In genomic region chr9:21962416-21963059, GRCm38 (mm10) we compare ENCODE assay signal across 8 mouse cellular contexts. TPM values are rescaled to one million over a fixed set of nuclear protein-coding genes. Genes with fewer than 3 reads are reported as not detected.
A peak's percentile ranks its signal among the peaks of the same experiment; 100 is the strongest.
DNase-seq lines count a peak whose midpoint lies in the region; ATAC-seq and TF ChIP-seq lines count a peak whose summit lies in the region.

No protein-coding gene starts in this region.

- H3K4me1 ChIP-seq in bone marrow macrophage, adult 2 months (ENCODE audit: control insufficient read depth, insufficient read depth, low read length) = peaks cover 3% of the 10 kb centered on the region; the same call in 1 of the 2 replicates
- peaks cover 34% of the 10 kb centered on the region for H3K4me1 ChIP-seq in embryonic facial prominence, embryonic 15.5 days
- peaks cover 20 to 36% of the 10 kb centered on the region in 2 experiments for H3K4me1 ChIP-seq in heart, embryonic 14.5 days (ENCODE audit: control insufficient read depth in 2 of 2, insufficient read depth in 2 of 2, low read length in 2 of 2)
- H3K4me1 ChIP-seq in kidney, postnatal 0 days (replicated peaks; ENCODE audit: insufficient read depth, low read length) = peaks cover 29% of the 10 kb centered on the region
- H3K4me1 ChIP-seq in liver, embryonic 14.5 days (replicated peaks; ENCODE audit: control insufficient read depth in 2 of 2, insufficient read depth in 2 of 2, low read length in 1 of 2) = peaks cover 13 to 24% of the 10 kb centered on the region in 2 experiments
- peaks cover 28% of the 10 kb centered on the region for H3K4me1 ChIP-seq in stomach, embryonic 16.5 days (ENCODE audit: control insufficient read depth, insufficient read depth, low read length)

- no peak for TF ChIP-seq POLR2A in bone marrow macrophage, adult 2 months (IDR thresholded peaks at IDR 0.05; ENCODE audit: borderline replicate concordance, low read depth, low read length)

- peak overlapping the region; percentile 78 for H3K4me2 ChIP-seq in embryonic facial prominence, embryonic 15.5 days (replicated peaks)
- H3K4me2 ChIP-seq in heart, embryonic 14.5 days (ENCODE audit: low read length) = peak overlapping the region; percentile 77
- H3K4me2 ChIP-seq in kidney, postnatal 0 days (ENCODE audit: low read length) = peak overlapping the region; percentile 89
- H3K4me2 ChIP-seq in liver, embryonic 14.5 days (ENCODE audit: low read depth) = peak overlapping the region; percentile 71
- peak overlapping the region; percentile 69 for H3K4me2 ChIP-seq in stomach, embryonic 16.5 days (ENCODE audit: low read depth, low read length)

- H3K4me3 ChIP-seq in bone marrow macrophage, adult 2 months (ENCODE audit: insufficient read depth, low read length) = peak overlapping the region; percentile 55
- peak overlapping the region; percentile 47 for H3K4me3 ChIP-seq in embryonic facial prominence, embryonic 15.5 days (replicated peaks)
- peak overlapping the region; percentile 31 to 46 for H3K4me3 ChIP-seq in heart, embryonic 14.5 days (ENCODE audit: control insufficient read depth in 1 of 2, insufficient read depth in 1 of 2, low read depth in 1 of 2, low read length in 2 of 2)
- peak overlapping the region; percentile 51 for H3K4me3 ChIP-seq in kidney, postnatal 0 days (replicated peaks; ENCODE audit: low read depth, low read length)
- peak overlapping the region; percentile 93 to 94 for H3K4me3 ChIP-seq in liver, embryonic 14.5 days (ENCODE audit: insufficient read depth in 1 of 2, low read depth in 2 of 2, low read length in 2 of 2)
- peak overlapping the region; percentile 45 for H3K4me3 ChIP-seq in stomach, embryonic 16.5 days (replicated peaks; ENCODE audit: low read length)

- no peak overlapping the region for H3K27ac ChIP-seq in bone marrow macrophage, adult 2 months (ENCODE audit: insufficient read depth, low read depth, low read length)
- no peak overlapping the region for H3K27ac ChIP-seq in embryonic facial prominence, embryonic 15.5 days (replicated peaks)
- peak overlapping the region in 1 of 2 experiments; percentile 37; a peak in 1 of 4 replicates for H3K27ac ChIP-seq in heart, embryonic 14.5 days (replicated peaks in 1 of 2; ENCODE audit: control insufficient read depth in 1 of 2, insufficient read depth in 1 of 2, low read depth in 2 of 2, low read length in 2 of 2)
- 0 out of 2 replicates have a peak overlapping the region, but pooled peaks have one; percentile 16 for H3K27ac ChIP-seq in kidney, postnatal 0 days
- peak overlapping the region; percentile 95 for H3K27ac ChIP-seq in liver, embryonic 14.5 days
- no peak overlapping the region for H3K27ac ChIP-seq in stomach, embryonic 16.5 days (ENCODE audit: low read length)

- H3K36me3 ChIP-seq in embryonic facial prominence, embryonic 15.5 days = no peaks in the 10 kb centered on the region
- 0 out of 2 replicates have a peak, but pooled peaks cover 4% of the 10 kb centered on the region for H3K36me3 ChIP-seq in heart, embryonic 14.5 days (ENCODE audit: control insufficient read depth, insufficient read depth, low read length)
- no peaks in the 10 kb centered on the region for H3K36me3 ChIP-seq in kidney, postnatal 0 days (ENCODE audit: insufficient read depth, low read length)
- H3K36me3 ChIP-seq in liver, embryonic 14.5 days (replicated peaks; ENCODE audit: control insufficient read depth, insufficient read depth, low read depth) = peaks cover 44% of the 10 kb centered on the region
- H3K36me3 ChIP-seq in stomach, embryonic 16.5 days (ENCODE audit: control insufficient read depth, insufficient read depth, low read length) = no peaks in the 10 kb centered on the region

- H3K9me3 ChIP-seq in embryonic facial prominence, embryonic 15.5 days (replicated peaks) = no peaks in the 10 kb centered on the region
- no peaks in the 10 kb centered on the region for H3K9me3 ChIP-seq in heart, embryonic 14.5 days (ENCODE audit: control insufficient read depth, low read length)
- no peaks in the 10 kb centered on the region for H3K9me3 ChIP-seq in kidney, postnatal 0 days (replicated peaks; ENCODE audit: low read length)
- H3K9me3 ChIP-seq in liver, embryonic 14.5 days (ENCODE audit: control insufficient read depth, low read length) = no peaks in the 10 kb centered on the region
- no peaks in the 10 kb centered on the region for H3K9me3 ChIP-seq in stomach, embryonic 16.5 days (replicated peaks; ENCODE audit: control insufficient read depth, low read length)

- H3K9ac ChIP-seq in embryonic facial prominence, embryonic 15.5 days = peak overlapping the region; percentile 21; the same call in 1 of the 2 replicates
- H3K9ac ChIP-seq in heart, embryonic 14.5 days (ENCODE audit: low read length) = peak overlapping the region; percentile 67
- H3K9ac ChIP-seq in kidney, postnatal 0 days (ENCODE audit: low read depth, low read length) = peak overlapping the region; percentile 50
- peak overlapping the region; percentile 99 for H3K9ac ChIP-seq in liver, embryonic 14.5 days (replicated peaks)
- H3K9ac ChIP-seq in stomach, embryonic 16.5 days (ENCODE audit: low read length) = peak overlapping the region; percentile 64

- ATAC-seq in embryonic facial prominence, embryonic 15.5 days (ENCODE audit: insufficient number of reproducible peaks, low FRiP score, low TSS enrichment, low read depth) = peak; percentile 62
- ATAC-seq in heart, embryonic 14.5 days (ENCODE audit: insufficient number of reproducible peaks, insufficient read depth, low FRiP score, low read depth) = peak; percentile 67; the same call in 1 of the 2 replicates
- ATAC-seq in kidney, postnatal 0 days (replicated peaks; ENCODE audit: low FRiP score, low read depth) = peak; percentile 48
- ATAC-seq in liver, embryonic 14.5 days (ENCODE audit: insufficient read depth) = peak; percentile 90
- peak; percentile 81 for ATAC-seq in stomach, embryonic 16.5 days (ENCODE audit: insufficient read depth, low FRiP score)

- DNase-seq in CD4-positive helper T cell, adult 2 months (ENCODE audit: low read depth, low spot score) = peak; percentile 76
- DNase-seq in kidney, postnatal 0 days (ENCODE audit: low spot score) = peak; percentile 87
- DNase-seq in liver, embryonic 14.5 days (ENCODE audit: low read depth in 3 of 3, low spot score in 3 of 3) = peak; percentile 95 to 97 (median 96)
- peak; percentile 75 for DNase-seq in neural tube, embryonic 10.5 days (ENCODE audit: extremely low spot score, low spot score)

- peaks cover 42% of the 10 kb centered on the region for H3K27me3 ChIP-seq in embryonic facial prominence, embryonic 15.5 days
- peaks cover 19% of the 10 kb centered on the region for H3K27me3 ChIP-seq in heart, embryonic 14.5 days (ENCODE audit: control insufficient read depth, insufficient read depth, low read length)
- 0 out of 2 replicates have a peak, but pooled peaks cover 6% of the 10 kb centered on the region for H3K27me3 ChIP-seq in kidney, postnatal 0 days (ENCODE audit: insufficient read depth, low read length)
- H3K27me3 ChIP-seq in liver, embryonic 14.5 days (ENCODE audit: control insufficient read depth, insufficient read depth, low read length) = no peaks in the 10 kb centered on the region
- H3K27me3 ChIP-seq in stomach, embryonic 16.5 days (ENCODE audit: control insufficient read depth, insufficient read depth, low read length) = peaks cover 20% of the 10 kb centered on the region

- WGBS in embryonic facial prominence, embryonic 15.5 days = 2% methylated on average over 34 of the region's 34 CpGs
- 2% methylated on average over 34 of the region's 34 CpGs for WGBS in heart, embryonic 14.5 days
- 5% methylated on average over 34 of the region's 34 CpGs for WGBS in kidney, postnatal 0 days
- WGBS in liver, embryonic 14.5 days (ENCODE audit: insufficient replicate concordance) = under 1% methylated on average over 34 of the region's 34 CpGs
- WGBS in stomach, embryonic 16.5 days = 4% methylated on average over 34 of the region's 34 CpGs

- peak; percentile 94 for TF ChIP-seq EP300 in liver, embryonic 14.5 days (IDR thresholded peaks at IDR 0.05; ENCODE audit: low read depth)

- no peak for TF ChIP-seq CTCF in bone marrow macrophage, adult 2 months (IDR thresholded peaks at IDR 0.05; ENCODE audit: low read depth, low read length)
- TF ChIP-seq CTCF in kidney, postnatal 0 days (IDR thresholded peaks at IDR 0.05; ENCODE audit: low read depth) = peak; percentile 36; the same call in 1 of the 2 replicates
- peak; percentile 57 for TF ChIP-seq CTCF in liver, embryonic 14.5 days (IDR thresholded peaks at IDR 0.05; ENCODE audit: low read depth)

RNA-seq across cellular contexts. Expression of gene Epor, which starts 0.8 kb away (rescaled TPM):
- 1.1 and 1.4 TPM in 2 replicates for polyA plus RNA-seq in bone marrow macrophage, adult 2 months (2012; ENCODE audit: insufficient read depth, insufficient read length, missing spikeins)
- polyA plus RNA-seq in embryonic facial prominence, embryonic 15.5 days (2015; fragmentation: Nextera tagmentation; extraction: Ambion mirVana) = 4.4 and 5.3 TPM in 2 replicates
- polyA plus RNA-seq in heart, embryonic 14.5 days (2014; fragmentation: Nextera tagmentation; extraction: Ambion mirVana) = 2.6 and 4.9 TPM in 2 replicates
- polyA plus RNA-seq in kidney, postnatal 0 days (2015; fragmentation: Nextera tagmentation; extraction: Ambion mirVana) = 16.1 and 17.2 TPM in 2 replicates
- polyA plus RNA-seq in liver, embryonic 14.5 days (2012; rRNA removed) = 146 and 180 TPM in 2 replicates
- 82.6 and 96.5 TPM in 2 replicates for polyA plus RNA-seq in liver, embryonic 14.5 days (2014; fragmentation: Nextera tagmentation; extraction: Ambion mirVana)
- polyA plus RNA-seq in stomach, embryonic 16.5 days (2015; fragmentation: Nextera tagmentation; extraction: Ambion mirVana) = 10.4 and 11.8 TPM in 2 replicates

RNA-seq across cellular contexts. Expression of gene Swsap1, which starts 7.0 kb away (rescaled TPM):
- polyA plus RNA-seq in bone marrow macrophage, adult 2 months (2012; ENCODE audit: insufficient read depth, insufficient read length, missing spikeins) = 4.2 and 5.7 TPM in 2 replicates
- 5.8 and 6.5 TPM in 2 replicates for polyA plus RNA-seq in embryonic facial prominence, embryonic 15.5 days (2015; fragmentation: Nextera tagmentation; extraction: Ambion mirVana)
- polyA plus RNA-seq in heart, embryonic 14.5 days (2014; fragmentation: Nextera tagmentation; extraction: Ambion mirVana) = 8.3 and 9.8 TPM in 2 replicates
- polyA plus RNA-seq in kidney, postnatal 0 days (2015; fragmentation: Nextera tagmentation; extraction: Ambion mirVana) = 7.5 and 8.1 TPM in 2 replicates
- polyA plus RNA-seq in liver, embryonic 14.5 days (2012; rRNA removed) = 1.4 TPM in 2 replicates
- 3.5 and 3.6 TPM in 2 replicates for polyA plus RNA-seq in liver, embryonic 14.5 days (2014; fragmentation: Nextera tagmentation; extraction: Ambion mirVana)
- polyA plus RNA-seq in stomach, embryonic 16.5 days (2015; fragmentation: Nextera tagmentation; extraction: Ambion mirVana) = 5.6 and 6.0 TPM in 2 replicates

RNA-seq across cellular contexts. Expression of gene Plppr2, which starts 25.7 kb away (rescaled TPM):
- polyA plus RNA-seq in bone marrow macrophage, adult 2 months (2012; ENCODE audit: insufficient read depth, insufficient read length, missing spikeins) = 5.8 and 6.0 TPM in 2 replicates
- 13.6 and 15.5 TPM in 2 replicates for polyA plus RNA-seq in embryonic facial prominence, embryonic 15.5 days (2015; fragmentation: Nextera tagmentation; extraction: Ambion mirVana)
- 2.4 and 4.5 TPM in 2 replicates for polyA plus RNA-seq in heart, embryonic 14.5 days (2014; fragmentation: Nextera tagmentation; extraction: Ambion mirVana)
- 4.3 and 4.8 TPM in 2 replicates for polyA plus RNA-seq in kidney, postnatal 0 days (2015; fragmentation: Nextera tagmentation; extraction: Ambion mirVana)
- polyA plus RNA-seq in liver, embryonic 14.5 days (2012; rRNA removed) = 2.6 and 3.9 TPM in 2 replicates
- 0.99 and 1.3 TPM in 2 replicates for polyA plus RNA-seq in liver, embryonic 14.5 days (2014; fragmentation: Nextera tagmentation; extraction: Ambion mirVana)
- polyA plus RNA-seq in stomach, embryonic 16.5 days (2015; fragmentation: Nextera tagmentation; extraction: Ambion mirVana) = 6.9 and 7.1 TPM in 2 replicates

RNA-seq across cellular contexts. Expression of gene Rgl3, which starts 26.7 kb away (rescaled TPM):
- 5.2 and 9.5 TPM in 2 replicates for polyA plus RNA-seq in bone marrow macrophage, adult 2 months (2012; ENCODE audit: insufficient read depth, insufficient read length, missing spikeins)
- polyA plus RNA-seq in embryonic facial prominence, embryonic 15.5 days (2015; fragmentation: Nextera tagmentation; extraction: Ambion mirVana) = 1.4 and 1.8 TPM in 2 replicates
- polyA plus RNA-seq in heart, embryonic 14.5 days (2014; fragmentation: Nextera tagmentation; extraction: Ambion mirVana) = 0.66 and 0.97 TPM in 2 replicates
- polyA plus RNA-seq in kidney, postnatal 0 days (2015; fragmentation: Nextera tagmentation; extraction: Ambion mirVana) = 26.8 and 29.2 TPM in 2 replicates
- 0.19 and 0.24 TPM in 2 replicates for polyA plus RNA-seq in liver, embryonic 14.5 days (2012; rRNA removed)
- 0.27 TPM in 1 of 2 replicates, not detected in the other for polyA plus RNA-seq in liver, embryonic 14.5 days (2014; fragmentation: Nextera tagmentation; extraction: Ambion mirVana)
- polyA plus RNA-seq in stomach, embryonic 16.5 days (2015; fragmentation: Nextera tagmentation; extraction: Ambion mirVana) = 6.1 and 6.2 TPM in 2 replicates

RNA-seq across cellular contexts. Expression of gene Tmem205, which starts 35.2 kb away (rescaled TPM):
- 57.2 and 63.0 TPM in 2 replicates for polyA plus RNA-seq in bone marrow macrophage, adult 2 months (2012; ENCODE audit: insufficient read depth, insufficient read length, missing spikeins)
- polyA plus RNA-seq in embryonic facial prominence, embryonic 15.5 days (2015; fragmentation: Nextera tagmentation; extraction: Ambion mirVana) = 56.2 and 58.0 TPM in 2 replicates
- 48.1 and 58.8 TPM in 2 replicates for polyA plus RNA-seq in heart, embryonic 14.5 days (2014; fragmentation: Nextera tagmentation; extraction: Ambion mirVana)
- 82.9 and 83.7 TPM in 2 replicates for polyA plus RNA-seq in kidney, postnatal 0 days (2015; fragmentation: Nextera tagmentation; extraction: Ambion mirVana)
- polyA plus RNA-seq in liver, embryonic 14.5 days (2012; rRNA removed) = 37.5 and 61.5 TPM in 2 replicates
- 106 and 110 TPM in 2 replicates for polyA plus RNA-seq in liver, embryonic 14.5 days (2014; fragmentation: Nextera tagmentation; extraction: Ambion mirVana)
- 74.5 and 81.2 TPM in 2 replicates for polyA plus RNA-seq in stomach, embryonic 16.5 days (2015; fragmentation: Nextera tagmentation; extraction: Ambion mirVana)

Comparison
In these comparisons a context has a peak if more than half of its experiments do, and no peak if none do; other contexts are left out.
1. H3K27ac ChIP-seq: peak in kidney, postnatal 0 days (single experiment) and liver, embryonic 14.5 days (single experiment); none in bone marrow macrophage, adult 2 months (single experiment), embryonic facial prominence, embryonic 15.5 days (single experiment) and stomach, embryonic 16.5 days (single experiment).
2. H3K4me3 ChIP-seq: peak in every context shown above with its lines; median percentile 94 in liver, embryonic 14.5 days; 55 in bone marrow macrophage, adult 2 months; 51 in kidney, postnatal 0 days; 47 in embryonic facial prominence, embryonic 15.5 days; 45 in stomach, embryonic 16.5 days; 38 in heart, embryonic 14.5 days.
3. H3K9ac ChIP-seq: peak in every context shown above with its lines; median percentile 99 in liver, embryonic 14.5 days; 67 in heart, embryonic 14.5 days; 64 in stomach, embryonic 16.5 days; 50 in kidney, postnatal 0 days; 21 in embryonic facial prominence, embryonic 15.5 days.
4. Peak in every context shown above with its lines, with median percentiles within 50 percentile points of each other: DNase-seq, ATAC-seq and H3K4me2 ChIP-seq.